Mouse (Mus musculus) left cerebral cortex, adult 18-20 months (tissue): ENCODE results near the gene Snrnp200. TPM values are rescaled to one million over a fixed set of nuclear protein-coding genes. Genes with fewer than 3 reads are reported as not detected.
"Not testable (repeated sequence)": the region's sequence is repeated elsewhere in the genome, so short reads cannot be mapped to it uniquely, and the experiment has no call there.

Experiments used
- DNase-seq, 2 experiments: peaks; one replicate each; pipeline ENCODE4 v3.0.0; 2021 to 2022; ENCODE audit warnings: low spot score in 2 of 2, mixed read lengths in 1 of 2
- total RNA-seq, 2 experiments: library from RNA; stranded (reverse); gene quantifications; 2 replicates each; pipeline ENCODE4 v1.2.3; 2021

Gene Snrnp200
- total RNA-seq, 2 experiments from 2014 or later, result 88.7 to 89.3 TPM

DNA sequence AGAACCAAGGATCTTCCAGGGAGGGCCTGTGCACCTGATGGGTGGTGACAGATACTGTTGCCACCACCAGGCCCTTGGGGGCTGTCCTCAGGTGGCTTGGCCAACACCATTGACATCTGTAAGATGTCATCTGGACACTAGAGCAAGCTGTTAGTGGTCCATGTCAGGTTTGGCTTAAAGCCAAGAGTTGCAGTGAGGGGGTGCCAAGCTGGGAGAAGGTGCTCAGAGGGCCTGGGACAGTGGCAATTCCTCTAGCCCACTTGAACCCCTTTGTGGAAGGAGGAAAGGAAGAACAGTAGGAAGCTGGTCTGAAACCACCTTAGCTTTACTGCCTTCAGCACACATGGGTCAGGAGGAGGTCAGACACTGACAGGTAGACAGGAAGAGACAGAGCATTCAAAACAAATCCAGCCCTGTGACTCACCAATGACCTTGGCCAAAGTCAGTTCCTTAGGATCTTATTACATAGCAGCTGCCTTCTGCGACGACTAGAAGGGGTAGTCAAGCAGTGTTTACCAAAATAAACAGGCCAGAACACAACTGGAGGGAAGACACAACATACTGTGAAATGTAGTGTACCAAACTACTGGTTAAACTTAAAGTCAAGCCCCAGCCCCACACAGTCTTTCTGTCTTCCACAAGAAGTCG is 43.8 kb downstream of the Snrnp200 start:
- no peak for DNase-seq

DNA sequence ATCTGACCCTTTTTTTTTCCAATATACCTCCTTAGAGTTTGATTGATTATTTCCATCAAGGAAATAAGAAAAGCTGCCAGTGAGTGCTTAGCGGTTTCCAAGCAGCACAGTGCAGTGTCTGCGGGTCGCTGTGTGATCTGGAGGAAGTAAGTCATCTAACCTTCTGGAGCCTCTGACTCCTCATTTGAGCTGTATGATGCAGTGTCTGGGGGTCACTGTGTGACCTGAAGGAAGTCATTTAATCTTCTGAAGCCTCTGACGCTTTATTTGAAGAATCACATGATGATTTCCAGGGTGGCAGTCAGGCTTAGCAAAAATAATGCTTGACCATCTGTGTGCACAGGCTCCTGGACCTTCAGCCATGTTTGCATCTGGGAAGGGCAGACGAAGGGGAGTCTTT is 44.6 kb downstream of the Snrnp200 start:
- no peak for DNase-seq

- DNase-seq, result no peak
Observed at GRCm38 (mm10) chr2:127254604-127255134, 46.5 kb downstream of the Snrnp200 start.

DNA sequence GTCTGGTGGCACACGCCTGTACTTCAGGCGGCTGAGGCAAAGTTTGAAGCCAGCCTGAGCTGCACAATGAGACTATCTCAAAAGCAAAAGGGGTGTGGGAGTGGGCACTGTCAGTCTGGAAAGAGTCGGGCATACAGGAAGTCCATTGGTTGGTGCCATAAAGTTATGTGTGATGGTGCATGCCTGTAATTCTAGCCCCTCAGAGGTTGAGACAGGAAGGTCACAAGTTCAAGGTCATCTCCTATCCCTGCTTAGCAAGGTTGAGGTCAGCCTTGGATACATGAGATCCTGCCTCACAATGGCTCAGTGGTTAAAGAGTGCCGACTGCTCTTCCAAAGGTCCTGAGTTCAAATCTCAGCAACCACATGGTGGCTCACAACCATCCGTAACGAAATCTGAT is 47.1 kb downstream of the Snrnp200 start:
- no peak for DNase-seq

- no peak for DNase-seq
Observed at GRCm38 (mm10) chr2:127259340-127259739, 51.2 kb downstream of the Snrnp200 start.

DNA sequence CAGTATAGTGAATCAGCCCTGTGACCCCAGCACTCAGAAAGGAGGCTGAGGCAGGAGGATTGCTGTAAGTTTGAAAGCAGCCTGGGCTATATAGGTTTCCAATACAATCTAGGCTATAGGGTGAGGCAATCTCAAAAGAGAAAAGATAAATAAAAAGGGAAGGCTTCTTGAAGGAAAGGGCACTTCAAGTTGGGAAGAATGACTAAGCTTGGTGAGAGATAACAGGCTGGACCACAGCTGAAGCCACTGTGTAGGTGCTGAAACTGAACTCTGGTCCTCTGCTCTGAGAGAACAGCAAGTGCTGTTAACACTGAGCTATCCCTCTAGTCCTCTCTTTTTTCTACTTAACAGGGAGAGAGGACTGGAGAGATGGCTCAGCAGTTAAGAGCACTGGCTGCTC is 54.3 kb downstream of the Snrnp200 start:
- no peak for DNase-seq

GRCm38 (mm10) chr2:127267854-127268253 is 59.7 kb downstream of the Snrnp200 start:
- no peak for DNase-seq

- DNase-seq, result peak; percentile 93 to 96
Observed at GRCm38 (mm10) chr2:127269491-127270299, 61.5 kb downstream of the Snrnp200 start, which contains the start of gene Stard7. Stard7 (plus strand) TSS chr2:127270218.

DNA sequence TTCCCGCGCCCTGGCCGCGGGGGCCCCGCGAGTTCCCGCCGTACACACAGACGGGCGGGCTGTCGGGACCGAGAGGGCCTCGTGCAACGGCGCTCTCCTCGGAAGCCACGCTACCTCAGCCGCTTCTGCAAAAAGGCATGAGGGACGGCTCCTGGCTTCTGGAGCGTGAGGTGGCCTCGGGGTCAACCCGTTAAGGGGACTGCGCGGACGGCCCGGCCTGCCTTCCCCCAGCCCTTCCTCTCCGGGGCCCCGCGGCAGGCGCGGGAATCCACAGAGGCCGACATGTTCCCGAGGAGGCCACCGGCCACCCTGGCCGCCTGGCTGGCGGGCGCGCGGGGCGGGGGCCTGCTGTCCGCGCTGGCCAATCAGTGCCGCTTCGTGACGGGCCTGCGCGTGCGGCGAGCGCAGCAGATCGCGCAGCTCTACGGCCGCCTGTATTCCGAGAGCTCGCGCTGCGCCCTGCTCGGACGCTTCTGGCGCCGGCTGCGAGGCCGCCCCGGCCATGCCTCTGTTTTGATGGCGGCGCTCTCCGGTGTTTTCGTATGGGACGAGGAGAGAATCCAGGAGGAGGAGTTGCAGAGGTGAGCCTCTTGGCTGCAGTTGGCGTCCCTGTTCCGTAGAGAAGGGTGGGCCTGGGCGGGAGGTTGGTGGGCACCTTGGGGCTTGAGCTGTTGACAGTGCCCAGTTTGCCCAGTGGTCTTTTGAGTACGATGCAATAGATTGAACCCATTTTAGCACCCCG is 62.3 kb downstream of the Snrnp200 start:
- peak; percentile 79 to 91 for DNase-seq

DNA sequence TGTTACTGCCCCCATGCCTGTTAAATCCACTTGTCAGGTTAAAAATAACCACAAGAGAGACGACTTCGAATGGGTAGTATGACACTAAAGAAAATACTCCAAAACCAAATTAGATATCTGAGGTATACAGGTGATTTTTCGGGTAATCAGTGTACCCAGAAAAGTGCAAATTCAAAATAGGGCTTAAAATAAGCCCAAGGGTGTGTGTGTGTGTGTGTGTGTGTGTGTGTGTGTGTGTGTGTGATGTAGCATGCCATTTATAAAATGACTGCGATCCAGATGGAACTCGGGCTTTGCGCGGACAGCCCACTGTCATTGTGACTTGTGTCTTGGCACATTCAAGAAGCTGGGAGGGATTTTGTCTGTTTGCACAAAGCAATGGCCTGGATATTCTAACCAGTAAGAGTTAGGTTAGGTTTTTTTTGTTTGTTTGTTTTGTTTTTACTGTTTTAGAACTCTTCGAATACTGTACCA is 62.9 kb downstream of the Snrnp200 start:
- DNase-seq, result peak in 1 of 2 experiments; percentile 23

- DNase-seq, result not testable (repeated sequence)
Observed at GRCm38 (mm10) chr2:127272049-127272448, 63.9 kb downstream of the Snrnp200 start.

GRCm38 (mm10) chr2:127272806-127273205 is 64.6 kb downstream of the Snrnp200 start:
- DNase-seq, result no peak

DNA sequence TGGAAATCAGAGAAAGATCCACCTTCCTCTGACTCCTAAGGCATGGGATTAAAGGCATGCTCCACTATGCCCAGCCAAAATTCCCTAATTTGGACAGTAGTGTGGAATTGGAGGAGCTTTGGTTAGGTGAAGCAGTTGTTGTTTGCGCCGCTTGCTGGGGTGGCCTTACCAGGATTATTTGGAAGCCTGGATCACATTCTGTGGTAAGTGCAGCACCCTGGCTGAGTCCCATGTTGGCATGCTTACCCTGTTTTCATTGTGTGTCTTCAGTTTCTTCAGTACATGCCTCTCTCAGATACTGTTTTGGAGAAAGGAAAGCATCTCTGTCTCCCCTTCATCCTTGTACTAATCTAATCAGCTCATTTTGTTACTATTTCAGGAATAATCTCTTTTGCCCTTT is 66.4 kb downstream of the Snrnp200 start:
- DNase-seq, result no peak

DNA sequence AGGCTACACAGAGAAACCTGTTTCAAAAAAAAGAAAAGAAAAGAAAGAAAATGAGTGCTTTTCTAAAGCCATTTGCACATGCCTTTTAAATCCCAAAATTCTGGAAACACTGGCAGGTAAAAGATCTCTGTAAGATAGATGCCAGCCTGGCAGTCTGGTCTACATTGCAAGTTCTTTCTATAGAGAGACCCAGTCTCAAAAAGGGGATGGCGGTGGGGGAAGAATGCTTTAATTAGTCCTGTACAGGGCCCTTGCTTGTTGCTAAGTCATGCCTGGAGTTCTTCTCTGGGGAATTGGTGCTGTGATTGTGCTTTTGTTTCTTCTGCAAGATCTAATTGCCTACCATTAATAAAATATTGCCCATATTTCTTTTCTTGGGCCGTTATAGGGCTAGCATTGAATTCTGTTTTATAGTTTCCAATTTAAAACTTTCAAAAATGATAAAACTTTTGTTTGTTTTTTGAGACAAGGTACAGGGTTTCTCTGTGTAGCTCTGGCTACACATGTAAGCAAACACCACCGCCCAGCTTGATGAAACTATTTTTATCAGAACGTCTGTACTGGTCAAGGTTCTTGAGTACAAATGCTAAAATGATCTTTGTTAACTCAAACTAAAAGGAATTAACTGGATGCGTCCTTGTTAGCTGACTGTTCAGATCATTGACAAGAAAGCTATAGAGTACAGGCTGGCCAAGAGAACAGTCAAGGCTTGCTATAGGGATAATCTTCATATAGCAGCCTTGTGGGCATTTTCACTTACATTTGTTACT is 67.5 kb downstream of the Snrnp200 start:
- DNase-seq, result no peak

DNA sequence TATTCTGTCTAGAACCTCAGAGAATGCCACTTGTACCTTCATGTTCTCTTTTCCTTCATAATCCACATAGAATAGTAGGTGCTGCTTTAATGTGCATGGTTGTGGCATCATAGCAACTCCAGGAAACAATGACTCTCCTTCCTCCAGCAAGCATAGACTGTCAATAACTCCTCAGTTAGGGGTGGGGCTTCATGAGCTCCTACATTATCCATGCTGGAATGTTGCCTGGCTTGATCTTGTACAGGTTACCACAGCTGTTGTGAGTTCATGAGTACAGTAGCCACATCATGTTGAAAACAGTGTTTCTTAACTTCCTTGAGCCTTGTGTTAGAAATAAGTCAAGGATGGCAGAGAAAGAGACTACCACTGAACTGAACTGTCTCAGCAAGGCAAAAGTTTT is 70.0 kb downstream of the Snrnp200 start:
- DNase-seq, result no peak

Other genes with a start within 250 kb of the Snrnp200 start
- gene Ap4e1, start 199.7 kb upstream of the Snrnp200 start, total RNA-seq, result 10 to 100 TPM; 11.3 to 11.4 TPM
- gene Blvra, start 137.7 kb upstream of the Snrnp200 start, total RNA-seq, result 10 to 100 TPM; 28.3 to 29.1 TPM
- gene Ncaph, start 74.4 kb upstream of the Snrnp200 start, total RNA-seq, result 1 to 10 TPM in 1 of 2 experiments, under 1 TPM in 1; 0.91 to 1.0 TPM
- gene Itpripl1, start 64.9 kb upstream of the Snrnp200 start, total RNA-seq, result 1 to 10 TPM; 2.1 to 3.4 TPM
- under 1 TPM; 0.49 to 0.53 TPM for gene 1810024B03Rik, start 106 bp upstream of the Snrnp200 start, total RNA-seq
- gene Ciao1, start 39.4 kb downstream of the Snrnp200 start, total RNA-seq, result 10 to 100 TPM; 80.7 to 84.2 TPM
- gene Tmem127, start 39.5 kb downstream of the Snrnp200 start, total RNA-seq, result 10 to 100 TPM; 78.9 to 88.5 TPM
- 100 to 1,000 TPM; 100 to 104 TPM for gene Stard7, start 61.8 kb downstream of the Snrnp200 start, total RNA-seq
- 1 to 10 TPM; 2.1 to 2.6 TPM for gene Dusp2, start 127.8 kb downstream of the Snrnp200 start, total RNA-seq
- gene Astl, start 130.3 kb downstream of the Snrnp200 start, total RNA-seq, result not detected
- 1 to 10 TPM in 1 of 2 experiments, under 1 TPM in 1; 0.60 to 1.0 TPM for gene Adra2b, start 154.8 kb downstream of the Snrnp200 start, total RNA-seq
- under 1 TPM; 0.30 to 0.49 TPM for gene Gpat2, start 216.8 kb downstream of the Snrnp200 start, total RNA-seq
- 10 to 100 TPM; 18.3 to 19.4 TPM for gene Fahd2a, start 236.2 kb downstream of the Snrnp200 start, total RNA-seq